Mouse (Mus musculus): ENCODE measurements at regions not wholly inside any gene's neighbourhood (a gene's known extent, or its start where the extent isn't known, plus 50 kb on each side); places are given as distances from the start of the nearest gene placed in this dataset.
"Not testable (repeated sequence)": the region's sequence is repeated elsewhere in the genome, so short reads cannot be mapped to it uniquely, and the experiment has no call there.

GRCm38 (mm10) chr13:57044455-57044854 lies 148.7 kb upstream of the Trpc7 start:
- no peak for DNase-seq (ENCODE audit: low read depth)
- TF ChIP-seq CTCF (IDR thresholded peaks at IDR 0.05; ENCODE audit: borderline replicate concordance, extremely low read depth, insufficient read depth, insufficient read length) (no peak), POLR2A (IDR thresholded peaks at IDR 0.05; ENCODE audit: borderline replicate concordance, extremely low read depth, insufficient read depth, insufficient read length, poor library complexity, severe bottlenecking) (no peak)

DNA sequence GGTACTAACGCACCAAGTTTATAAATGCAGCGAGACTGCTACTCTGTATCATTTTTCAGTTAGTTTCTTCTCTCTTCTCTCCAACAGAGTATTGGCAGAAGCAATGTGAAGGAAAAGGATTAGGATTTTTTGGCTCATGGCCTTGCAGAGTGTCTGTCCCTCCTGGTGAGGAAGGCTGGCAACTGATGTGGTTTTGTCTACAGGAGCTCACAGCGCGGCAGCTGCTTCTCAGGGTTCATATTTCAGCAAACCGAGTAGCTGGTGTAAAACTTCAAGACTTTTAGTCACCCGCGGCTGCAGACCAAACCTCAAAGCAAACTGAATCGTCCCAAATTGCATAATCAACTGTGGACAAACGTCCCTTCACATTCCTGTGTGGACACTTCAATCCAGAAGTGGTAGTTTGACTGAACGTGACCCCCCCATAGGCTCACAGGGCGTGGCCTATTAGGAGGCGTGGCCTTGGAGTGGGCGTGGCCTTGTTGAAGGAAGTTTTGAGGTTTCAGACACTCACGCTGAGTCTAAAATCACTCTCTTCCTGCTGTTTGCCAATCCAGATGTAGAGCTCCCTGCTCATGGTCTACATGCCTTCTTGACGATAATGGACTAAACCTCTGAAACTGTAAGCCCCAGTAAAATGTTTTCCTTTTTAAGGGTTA lies 147.7 kb upstream of the Trpc7 start:
- no peak for DNase-seq (ENCODE audit: low read depth)
- TF ChIP-seq POLR2A (IDR thresholded peaks at IDR 0.05; ENCODE audit: borderline replicate concordance, extremely low read depth, insufficient read depth, insufficient read length, poor library complexity, severe bottlenecking), result no peak
- no peak for TF ChIP-seq CTCF (IDR thresholded peaks at IDR 0.05; ENCODE audit: borderline replicate concordance, extremely low read depth, insufficient read depth, insufficient read length)

GRCm38 (mm10) chr13:57042514-57042913 lies 146.7 kb upstream of the Trpc7 start:
- TF ChIP-seq POLR2A (IDR thresholded peaks at IDR 0.05; ENCODE audit: borderline replicate concordance, extremely low read depth, insufficient read depth, insufficient read length, poor library complexity, severe bottlenecking) (no peak), CTCF (IDR thresholded peaks at IDR 0.05; ENCODE audit: borderline replicate concordance, extremely low read depth, insufficient read depth, insufficient read length) (peak; percentile 46)
- DNase-seq (ENCODE audit: low read depth), result no peak

DNA sequence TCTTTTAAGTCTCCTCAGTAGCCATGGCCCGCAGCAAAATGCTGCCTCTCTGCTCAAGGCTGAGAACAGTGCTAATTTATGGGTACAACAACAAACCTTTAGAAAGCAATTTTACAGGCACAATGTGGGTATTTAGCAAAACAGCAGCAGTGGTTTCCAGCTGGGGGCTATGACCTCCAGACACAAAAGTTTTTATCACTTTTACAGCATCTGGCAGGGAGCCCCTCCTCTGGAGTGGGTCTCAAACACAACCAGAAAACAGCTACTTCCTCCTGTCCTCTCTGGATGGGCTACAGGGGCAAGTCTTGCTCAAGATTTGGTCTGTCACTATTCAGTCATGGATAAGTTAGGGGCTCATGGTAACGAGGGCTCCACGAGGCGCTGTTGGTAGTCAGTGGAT lies 137.1 kb upstream of the Trpc7 start:
- no peak for DNase-seq (ENCODE audit: low read depth)
- no peak for TF ChIP-seq CTCF (IDR thresholded peaks at IDR 0.05; ENCODE audit: borderline replicate concordance, extremely low read depth, insufficient read depth, insufficient read length)
- no peak for TF ChIP-seq POLR2A (IDR thresholded peaks at IDR 0.05; ENCODE audit: borderline replicate concordance, extremely low read depth, insufficient read depth, insufficient read length, poor library complexity, severe bottlenecking)

- no peak for TF ChIP-seq POLR2A (IDR thresholded peaks at IDR 0.05; ENCODE audit: borderline replicate concordance, extremely low read depth, insufficient read depth, insufficient read length, poor library complexity, severe bottlenecking)
- no peak for TF ChIP-seq CTCF (IDR thresholded peaks at IDR 0.05; ENCODE audit: borderline replicate concordance, extremely low read depth, insufficient read depth, insufficient read length)
- no peak for DNase-seq (ENCODE audit: low read depth)
Measured at GRCm38 (mm10) chr13:57017553-57018341, 122.0 kb upstream of the Trpc7 start.

DNA sequence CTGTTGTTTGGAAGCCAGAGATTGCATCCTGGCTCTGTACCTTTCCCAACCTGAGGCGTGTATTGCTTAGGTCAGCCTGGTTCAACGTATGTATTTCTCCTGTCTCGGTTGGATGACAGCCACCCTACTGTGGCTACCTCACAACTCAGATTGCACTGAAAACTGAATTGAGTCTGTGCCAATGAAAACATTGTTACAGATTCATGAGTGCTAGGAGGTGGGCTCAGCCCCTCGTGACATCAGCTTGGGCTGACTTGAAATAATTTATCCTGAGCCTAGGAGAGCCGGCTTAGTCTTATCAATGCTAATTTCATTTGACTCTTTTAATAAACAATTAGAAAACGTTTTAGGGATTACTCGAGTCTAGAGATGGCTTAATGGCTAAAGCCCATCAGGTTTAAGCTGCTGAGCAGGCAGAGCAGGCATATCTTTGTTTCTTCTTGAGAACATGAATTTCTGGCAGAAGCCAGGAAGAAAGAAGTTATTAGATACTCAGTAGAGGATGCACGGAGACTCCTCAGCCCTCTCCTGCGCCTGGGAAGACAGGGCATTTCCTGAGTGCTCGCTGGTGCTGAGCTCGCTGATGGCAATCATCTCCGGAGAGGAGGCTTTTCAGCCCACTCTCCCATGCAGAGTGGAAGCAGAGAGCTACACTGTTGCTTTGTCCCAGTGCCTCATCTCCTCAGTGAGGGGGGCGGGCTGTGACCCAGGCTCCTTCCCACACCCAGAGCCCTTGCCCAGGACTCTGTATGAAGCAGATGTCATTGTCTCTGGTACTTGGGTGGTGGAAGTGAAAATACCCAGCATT lies 120.9 kb upstream of the Trpc7 start:
- TF ChIP-seq POLR2A (IDR thresholded peaks at IDR 0.05; ENCODE audit: borderline replicate concordance, extremely low read depth, insufficient read depth, insufficient read length, poor library complexity, severe bottlenecking) (no peak), CTCF (IDR thresholded peaks at IDR 0.05; ENCODE audit: borderline replicate concordance, extremely low read depth, insufficient read depth, insufficient read length) (no peak)
- DNase-seq (ENCODE audit: low read depth), result peak; percentile 52

DNA sequence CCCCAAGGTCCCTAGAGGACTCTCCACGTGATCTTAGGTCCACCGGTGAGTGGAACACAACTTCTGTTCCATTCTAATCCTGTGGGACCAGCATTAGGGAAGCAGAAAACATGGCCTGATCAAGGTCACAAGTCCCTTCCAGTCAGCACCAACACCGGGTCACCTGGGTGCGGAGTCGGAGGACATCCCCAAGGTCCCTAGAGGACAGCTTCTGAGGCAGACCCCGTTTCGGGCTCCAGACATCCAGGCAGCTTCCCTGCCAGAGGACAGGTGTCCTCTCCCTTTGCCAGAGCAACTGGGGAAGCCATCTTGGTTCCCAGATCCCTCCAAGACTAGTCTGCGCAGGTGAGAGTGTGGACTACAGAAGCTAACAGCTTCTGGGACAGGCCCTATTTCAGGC lies 111.4 kb upstream of the Trpc7 start:
- DNase-seq (ENCODE audit: low read depth), result not testable (repeated sequence)

DNA sequence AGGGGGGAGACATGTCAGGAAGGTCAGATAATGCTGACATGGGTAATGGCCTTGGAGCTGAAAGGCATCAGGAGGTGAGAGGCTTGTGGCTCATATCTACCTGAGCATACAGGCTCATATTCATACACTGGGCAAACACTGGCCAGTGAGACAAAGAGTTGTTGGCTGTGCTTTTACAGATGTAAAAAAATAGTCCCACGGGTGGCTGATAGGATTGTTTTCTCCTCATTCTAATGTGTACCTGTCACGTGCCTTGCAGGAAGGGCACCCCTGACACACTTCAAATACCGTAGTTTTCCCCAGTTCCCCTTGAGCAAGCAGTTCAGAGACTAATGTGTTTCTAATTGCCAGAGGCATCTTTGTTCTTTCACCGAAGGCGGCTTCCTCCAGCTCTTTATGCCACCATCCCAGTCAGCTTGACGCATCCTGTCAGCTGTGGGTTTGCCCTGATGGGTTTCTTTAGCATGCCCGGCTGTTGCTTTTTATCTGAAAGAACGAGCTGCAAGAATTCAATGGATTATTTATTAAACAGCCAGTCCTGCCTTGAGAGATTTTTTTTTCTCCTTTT lies 107.9 kb upstream of the Trpc7 start:
- no peak for TF ChIP-seq POLR2A (IDR thresholded peaks at IDR 0.05; ENCODE audit: borderline replicate concordance, extremely low read depth, insufficient read depth, insufficient read length, poor library complexity, severe bottlenecking)
- no peak for TF ChIP-seq CTCF (IDR thresholded peaks at IDR 0.05; ENCODE audit: borderline replicate concordance, extremely low read depth, insufficient read depth, insufficient read length)
- peak; percentile 88 for DNase-seq (ENCODE audit: low read depth)

DNA sequence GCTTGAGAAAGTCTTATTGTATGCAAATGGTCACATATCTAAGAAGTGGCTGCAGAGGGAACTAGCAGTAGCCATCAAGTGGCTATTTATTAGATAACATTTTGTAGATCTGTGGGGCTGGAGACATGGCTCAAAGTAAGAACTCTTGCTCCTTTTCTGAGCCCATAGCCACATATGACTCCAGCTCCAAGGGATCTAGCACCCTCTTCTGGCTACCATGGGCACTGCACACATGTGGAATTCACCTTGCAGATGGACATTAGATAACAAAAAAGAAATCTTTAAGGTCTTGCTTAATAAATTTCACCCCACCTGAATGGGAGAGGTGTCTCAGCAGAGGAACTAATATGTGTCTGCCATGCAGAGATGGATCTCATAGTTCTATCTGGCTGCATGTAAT lies 96.2 kb upstream of the Trpc7 start:
- DNase-seq (ENCODE audit: low read depth), result no peak
- TF ChIP-seq POLR2A (IDR thresholded peaks at IDR 0.05; ENCODE audit: borderline replicate concordance, extremely low read depth, insufficient read depth, insufficient read length, poor library complexity, severe bottlenecking) (no peak), CTCF (IDR thresholded peaks at IDR 0.05; ENCODE audit: borderline replicate concordance, extremely low read depth, insufficient read depth, insufficient read length) (peak; percentile 50; the same call in 1 of the 2 replicates)

GRCm38 (mm10) chr13:56974063-56974462 lies 78.3 kb upstream of the Trpc7 start:
- DNase-seq (ENCODE audit: low read depth), result peak; percentile 20
- TF ChIP-seq POLR2A (IDR thresholded peaks at IDR 0.05; ENCODE audit: borderline replicate concordance, extremely low read depth, insufficient read depth, insufficient read length, poor library complexity, severe bottlenecking), result no peak
- TF ChIP-seq CTCF (IDR thresholded peaks at IDR 0.05; ENCODE audit: borderline replicate concordance, extremely low read depth, insufficient read depth, insufficient read length), result no peak

GRCm38 (mm10) chr13:56955358-56955757 lies 59.6 kb upstream of the Trpc7 start:
- TF ChIP-seq CTCF (IDR thresholded peaks at IDR 0.05; ENCODE audit: borderline replicate concordance, extremely low read depth, insufficient read depth, insufficient read length) (peak; percentile 29; the same call in 1 of the 2 replicates), POLR2A (IDR thresholded peaks at IDR 0.05; ENCODE audit: borderline replicate concordance, extremely low read depth, insufficient read depth, insufficient read length, poor library complexity, severe bottlenecking) (no peak)
- peak; percentile 24 for DNase-seq (ENCODE audit: low read depth)
